Mouse (Mus musculus) neural tube, embryonic 11.5 days (tissue): ENCODE measurements around the gene Acaca. TPM values are rescaled to one million over a fixed set of nuclear protein-coding genes. Genes with fewer than 3 reads are reported as not detected.
"Not testable (repeated sequence)": the region's sequence is repeated elsewhere in the genome, so short reads cannot be mapped to it uniquely, and the experiment has no call there.

Source experiments
- ATAC-seq: fragments of 200-750 bp; cut with Nextera tagmentation; 2 replicates; pipeline ENCODE4 v1.8.0; 2017; ENCODE audit warnings: moderate number of reproducible peaks, mild to moderate bottlenecking, moderate TSS enrichment, moderate library complexity; ENCODE audit not compliant: insufficient read depth, low FRiP score, low TSS enrichment
- DNase-seq: peaks from one replicate; pipeline ENCODE4 v3.0.0-alpha.2; 2015; ENCODE audit warnings: low spot score
- H3K27ac ChIP-seq: fragments of 300-500 bp; sonication (generic); 2 replicates; pipeline ENCODE4 v1.5.1; 2014; ENCODE audit warnings: low read depth, mild to moderate bottlenecking, low read length
- H3K27me3 ChIP-seq: fragments of 300-500 bp; sonication (generic); 2 replicates; pipeline ENCODE4 v1.6.1; 2014; ENCODE audit warnings: mild to moderate bottlenecking, low read length, mixed read lengths; ENCODE audit not compliant: control insufficient read depth, insufficient read depth
- H3K36me3 ChIP-seq: fragments of 300-500 bp; sonication (generic); 2 replicates; pipeline ENCODE4 v1.6.1; 2014; ENCODE audit warnings: mild to moderate bottlenecking, low read length, moderate library complexity, mixed read lengths; ENCODE audit not compliant: control insufficient read depth, insufficient read depth
- H3K4me1 ChIP-seq: fragments of 300-500 bp; sonication (generic); 2 replicates; pipeline ENCODE4 v1.6.1; 2014; ENCODE audit warnings: low read length, mixed read lengths; ENCODE audit not compliant: control insufficient read depth, insufficient read depth
- H3K4me2 ChIP-seq: fragments of 300-500 bp; sonication (generic); 2 replicates; pipeline ENCODE4 v1.6.1; 2014; ENCODE audit warnings: low read depth, mild to moderate bottlenecking, moderate library complexity
- H3K4me3 ChIP-seq: fragments of 300-500 bp; sonication (generic); 2 replicates; pipeline ENCODE4 v1.5.1; 2014; ENCODE audit warnings: low read depth, low read length
- H3K9ac ChIP-seq: fragments of 300-500 bp; sonication (generic); 2 replicates; pipeline ENCODE4 v1.6.1; 2014; ENCODE audit warnings: mild to moderate bottlenecking, low read length
- H3K9me3 ChIP-seq: fragments of 300-500 bp; sonication (generic); 2 replicates; pipeline ENCODE4 v1.6.1; 2016; ENCODE audit warnings: low read length; ENCODE audit not compliant: control insufficient read depth
- WGBS: fragments of 180-500 bp; shearing (Covaris S2); extraction: QIAGEN DNeasy Blood & Tissue Kit; methylation state at CpG from one replicate; pipeline ENCODE4 v1.1.7; 2014; 5-methylcytosine and 5-hydroxymethylcytosine counted together
- polyA plus RNA-seq: library from polyadenylated mRNA; unstranded; fragments of >200 nt; fragmentation: Nextera tagmentation; extraction: Ambion mirVana; gene quantifications from 2 replicates; pipeline ENCODE4 v1.2.1, GENCODE M21; 2014

The Acaca gene
- polyA plus RNA-seq, 1 experiment from 2014 or later: 29.4 TPM

DNA sequence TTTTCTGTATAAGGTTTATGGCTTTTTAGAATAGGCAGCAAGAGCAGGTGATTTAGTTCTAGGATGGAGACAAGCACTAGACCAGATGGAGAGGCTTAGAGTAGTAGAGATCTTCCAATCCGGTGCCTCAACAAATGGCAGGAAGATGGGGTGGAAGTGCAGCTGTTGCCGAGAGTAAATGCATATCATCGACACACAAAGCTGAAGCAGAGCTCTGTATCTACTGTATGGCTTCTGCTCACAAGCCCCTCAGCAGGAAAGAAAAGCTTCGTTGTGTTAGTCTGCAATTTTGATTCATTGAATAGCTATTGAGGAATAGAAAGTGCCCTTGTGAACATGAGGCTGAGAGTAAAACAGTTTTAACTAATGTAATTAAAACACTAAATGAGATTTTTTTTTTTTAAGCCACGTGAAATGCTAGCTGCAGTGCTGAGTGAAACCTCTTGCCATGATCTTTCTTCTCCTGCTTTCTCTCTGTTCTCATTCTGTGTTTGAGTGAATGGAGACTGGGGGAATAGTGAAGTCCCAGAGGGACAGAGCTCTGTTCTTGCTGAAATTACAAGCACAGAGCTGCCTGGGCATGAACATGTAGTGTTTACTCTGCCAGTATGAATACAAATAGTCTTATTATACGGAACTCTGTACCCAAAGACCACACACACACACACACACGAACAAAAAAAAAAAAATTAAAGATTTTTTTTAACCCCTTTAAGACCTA lies 194.7 kb downstream of the Acaca start:
- ATAC-seq (no peak), DNase-seq (no peak)
- no peak overlapping the region for H3K9ac ChIP-seq
- 72% methylated on average over 7 of the region's 7 CpGs for WGBS
- no peaks in the 10 kb centered on the region for H3K9me3 ChIP-seq
- H3K27me3 ChIP-seq: no peaks in the 10 kb centered on the region
- H3K4me1 ChIP-seq: no peaks in the 10 kb centered on the region
- no peak overlapping the region for H3K4me3 ChIP-seq
- no peak overlapping the region for H3K27ac ChIP-seq
- no peak overlapping the region for H3K4me2 ChIP-seq
- no peaks in the 10 kb centered on the region for H3K36me3 ChIP-seq

DNA sequence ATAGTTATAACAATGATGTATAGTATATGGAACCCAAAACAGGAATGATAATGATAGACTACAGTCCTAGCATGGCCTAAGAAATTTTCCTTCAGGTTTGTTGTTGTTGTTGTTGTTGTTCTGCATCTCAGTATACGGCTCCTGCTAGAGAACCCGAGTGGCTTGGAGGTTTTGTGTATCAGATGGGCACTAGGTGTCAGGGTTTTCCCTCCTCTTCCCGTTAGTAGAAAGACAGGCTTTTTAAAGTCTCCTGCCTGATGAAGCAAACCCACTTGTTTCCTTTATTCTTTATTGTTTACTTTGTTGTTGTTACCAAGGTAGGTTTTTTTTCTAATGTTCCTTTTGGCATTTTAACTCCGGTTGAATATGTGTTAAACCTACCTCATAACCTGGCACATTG lies 197.6 kb downstream of the Acaca start:
- Histone ChIP-seq H3K27ac (no peak overlapping the region), H3K9ac (no peak overlapping the region), H3K36me3 (no peaks in the 10 kb centered on the region), H3K4me2 (no peak overlapping the region), H3K4me1 (no peaks in the 10 kb centered on the region), H3K4me3 (no peak overlapping the region), H3K27me3 (no peaks in the 10 kb centered on the region), H3K9me3 (no peaks in the 10 kb centered on the region)
- 84% methylated on average over 4 of the region's 4 CpGs for WGBS
- ATAC-seq (no peak), DNase-seq (no peak)

- Histone ChIP-seq H3K27ac (no peak overlapping the region), H3K4me3 (no peak overlapping the region)
- no peak for ATAC-seq
Observed at GRCm38 (mm10) chr11:84332384-84332783, 202.9 kb downstream of the Acaca start.

DNA sequence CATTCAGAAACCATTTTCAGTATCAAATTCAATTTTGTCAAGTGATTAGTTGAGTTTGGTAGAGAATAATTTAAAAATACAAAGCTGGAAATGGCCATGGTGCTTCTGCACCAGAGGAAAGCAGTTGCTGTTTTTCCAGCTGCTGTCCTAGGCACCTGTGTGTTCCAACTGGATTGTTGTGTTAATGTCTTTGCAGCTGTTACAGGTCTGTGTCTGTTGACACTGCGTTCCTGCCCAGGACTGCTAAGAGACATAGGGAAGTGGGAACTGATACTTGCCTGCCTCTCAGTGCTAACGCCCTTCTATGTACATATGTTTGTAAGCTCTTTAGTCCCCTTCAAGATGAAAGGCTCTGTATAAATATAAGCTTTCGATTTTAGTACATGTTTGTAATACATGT lies 203.4 kb downstream of the Acaca start:
- Histone ChIP-seq H3K36me3 (no peaks in the 10 kb centered on the region), H3K9ac (no peak overlapping the region), H3K27me3 (no peaks in the 10 kb centered on the region), H3K4me3 (no peak overlapping the region), H3K4me1 (no peaks in the 10 kb centered on the region), H3K27ac (no peak overlapping the region), H3K9me3 (no peaks in the 10 kb centered on the region), H3K4me2 (no peak overlapping the region)
- DNase-seq (no peak), ATAC-seq (no peak)
- WGBS: 82% methylated on average over 3 of the region's 3 CpGs

More at GRCm38 (mm10) chr11:84332384-84332783, 202.9 kb downstream of the Acaca start:
- Histone ChIP-seq H3K9me3 (no peaks in the 10 kb centered on the region), H3K27me3 (no peaks in the 10 kb centered on the region), H3K36me3 (no peaks in the 10 kb centered on the region), H3K4me2 (no peak overlapping the region), H3K9ac (no peak overlapping the region), H3K4me1 (no peaks in the 10 kb centered on the region)
- DNase-seq: no peak

DNA sequence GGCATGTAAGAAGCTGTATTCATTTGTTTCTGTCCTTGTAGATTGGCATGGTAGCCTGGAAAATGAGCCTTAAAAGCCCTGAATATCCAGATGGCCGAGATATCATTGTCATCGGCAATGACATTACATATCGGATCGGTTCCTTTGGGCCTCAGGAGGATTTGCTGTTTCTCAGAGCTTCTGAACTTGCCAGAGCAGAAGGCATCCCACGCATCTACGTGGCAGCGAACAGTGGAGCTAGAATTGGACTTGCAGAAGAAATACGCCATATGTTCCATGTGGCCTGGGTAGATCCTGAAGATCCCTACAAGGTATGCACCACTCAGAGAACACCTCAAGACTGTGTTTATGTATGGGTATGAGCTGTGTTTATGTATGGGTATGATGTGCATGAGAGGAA lies 208.8 kb downstream of the Acaca start:
- H3K27me3 ChIP-seq, H3K9ac ChIP-seq, H3K4me2 ChIP-seq, H3K4me1 ChIP-seq, H3K36me3 ChIP-seq, H3K27ac ChIP-seq, ATAC-seq, H3K9me3 ChIP-seq, DNase-seq, H3K4me3 ChIP-seq: not testable (repeated sequence)
- WGBS: 94% methylated on average over 5 of the region's 8 CpGs

DNA sequence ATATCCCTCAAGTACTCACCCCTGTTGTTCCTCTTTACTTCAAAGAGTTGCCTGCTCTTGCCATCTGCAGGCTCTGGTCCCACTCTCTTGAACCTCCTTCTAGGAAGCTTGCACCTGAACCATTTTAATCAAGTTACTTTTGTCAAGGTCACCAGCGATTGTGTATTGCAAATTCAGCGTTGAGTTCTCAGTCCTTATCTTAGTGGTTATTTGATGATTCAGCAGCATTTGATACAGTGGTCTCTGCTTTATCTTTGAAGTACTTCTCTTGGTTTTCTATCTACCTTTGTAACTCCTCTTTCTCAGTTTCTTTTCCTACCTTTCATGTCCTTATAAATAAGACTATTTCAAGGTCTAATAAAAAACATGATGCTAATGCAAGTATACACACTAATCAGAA lies 211.2 kb downstream of the Acaca start:
- Histone ChIP-seq H3K4me2 (no peak overlapping the region), H3K9me3 (no peaks in the 10 kb centered on the region), H3K27ac (no peak overlapping the region), H3K36me3 (no peaks in the 10 kb centered on the region), H3K4me3 (no peak overlapping the region), H3K4me1 (no peaks in the 10 kb centered on the region), H3K27me3 (no peaks in the 10 kb centered on the region), H3K9ac (no peak overlapping the region)
- WGBS: 92% methylated on average over 2 of the region's 2 CpGs
- ATAC-seq (no peak), DNase-seq (no peak)

- no peaks in the 10 kb centered on the region for H3K27me3 ChIP-seq
- DNase-seq (no peak), ATAC-seq (no peak)
- no peaks in the 10 kb centered on the region for H3K9me3 ChIP-seq
- no peaks in the 10 kb centered on the region for H3K36me3 ChIP-seq
- 88% methylated on average over 6 of the region's 6 CpGs for WGBS
- H3K27ac ChIP-seq: no peak overlapping the region
- no peak overlapping the region for H3K4me3 ChIP-seq
- H3K9ac ChIP-seq: no peak overlapping the region
- H3K4me1 ChIP-seq: no peaks in the 10 kb centered on the region
- no peak overlapping the region for H3K4me2 ChIP-seq
Observed at GRCm38 (mm10) chr11:84344522-84345236, 215.2 kb downstream of the Acaca start.

DNA sequence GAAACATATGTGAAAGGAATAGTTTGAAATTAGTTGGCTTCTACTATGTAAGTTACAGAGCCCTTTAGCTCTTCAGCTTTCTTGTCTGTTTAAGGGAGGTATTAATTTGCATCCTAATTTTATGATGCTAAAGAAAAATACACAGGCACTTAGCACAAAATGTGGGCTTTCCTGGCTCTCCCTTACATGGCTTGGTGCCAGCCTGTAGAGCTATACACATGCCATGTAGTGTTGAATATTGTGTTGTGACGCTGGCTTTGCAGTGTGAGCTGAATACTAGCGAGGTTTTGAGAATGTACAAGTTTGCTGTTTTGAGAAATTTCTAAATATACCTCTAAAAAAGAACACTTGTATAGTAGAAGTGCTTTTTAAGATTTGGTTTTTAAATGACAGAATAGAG lies 218.3 kb downstream of the Acaca start:
- 88% methylated on average over 2 of the region's 2 CpGs for WGBS
- Histone ChIP-seq H3K27me3 (no peaks in the 10 kb centered on the region), H3K9me3 (no peaks in the 10 kb centered on the region), H3K27ac (no peak overlapping the region), H3K9ac (no peak overlapping the region), H3K36me3 (no peaks in the 10 kb centered on the region), H3K4me1 (no peaks in the 10 kb centered on the region), H3K4me3 (no peak overlapping the region), H3K4me2 (no peak overlapping the region)
- no peak for ATAC-seq
- no peak for DNase-seq
